Mouse (Mus musculus): ENCODE results near the gene Fbxo40.

Fbxo40 gene

GRCm38 (mm10) chr16:36946459-36947159 lies 43.7 kb downstream of the Fbxo40 start:
- DNase-seq = no peak

- DNase-seq = peak; percentile 18 to 38
Measured at GRCm38 (mm10) chr16:36944895-36945424, 45.3 kb downstream of the Fbxo40 start.

GRCm38 (mm10) chr16:36943591-36943990 lies 46.7 kb downstream of the Fbxo40 start:
- no peak for DNase-seq

GRCm38 (mm10) chr16:36941895-36942294 lies 48.4 kb downstream of the Fbxo40 start:
- no peak for DNase-seq

- no peak for DNase-seq
Measured at GRCm38 (mm10) chr16:36941137-36941727, 49.0 kb downstream of the Fbxo40 start.

GRCm38 (mm10) chr16:36935814-36936213 lies 54.5 kb downstream of the Fbxo40 start:
- no peak for DNase-seq

GRCm38 (mm10) chr16:36934841-36935620 lies 55.2 kb downstream of the Fbxo40 start, which contains the start of gene Hcls1:
Hcls1 (plus strand) TSS chr16:36934983.
- DNase-seq = no peak

- DNase-seq = no peak
Measured at GRCm38 (mm10) chr16:36934131-36934840, 56.0 kb downstream of the Fbxo40 start.

GRCm38 (mm10) chr16:36932546-36932945 lies 57.7 kb downstream of the Fbxo40 start:
- no peak for DNase-seq

- DNase-seq = no peak
Measured at GRCm38 (mm10) chr16:36931976-36932375, 58.3 kb downstream of the Fbxo40 start.

- no peak for DNase-seq
Measured at GRCm38 (mm10) chr16:36931381-36931780, 58.9 kb downstream of the Fbxo40 start.

GRCm38 (mm10) chr16:36930231-36931136 lies 59.8 kb downstream of the Fbxo40 start:
- no peak for DNase-seq

GRCm38 (mm10) chr16:36929216-36929615 lies 61.1 kb downstream of the Fbxo40 start:
- no peak for DNase-seq

GRCm38 (mm10) chr16:36928106-36928500 lies 62.2 kb downstream of the Fbxo40 start:
- no peak for DNase-seq

GRCm38 (mm10) chr16:36927495-36928105 lies 62.7 kb downstream of the Fbxo40 start:
- DNase-seq = no peak

- DNase-seq = no peak
Measured at GRCm38 (mm10) chr16:36926514-36927447, 63.5 kb downstream of the Fbxo40 start.

- DNase-seq = no peak
Measured at GRCm38 (mm10) chr16:36925797-36926196, 64.5 kb downstream of the Fbxo40 start.

- DNase-seq = no peak
Measured at GRCm38 (mm10) chr16:36925351-36925750, 64.9 kb downstream of the Fbxo40 start.

- DNase-seq = no peak
Measured at GRCm38 (mm10) chr16:36924312-36924711, 66.0 kb downstream of the Fbxo40 start.

GRCm38 (mm10) chr16:36921980-36922379 lies 68.3 kb downstream of the Fbxo40 start:
- no peak for DNase-seq

Measured in cerebellum, postnatal 36 days (tissue).